Mouse (Mus musculus) spleen, adult 2 months (tissue): ENCODE results near the gene Sart3.

Experiments used
- CTCF ChIP-seq: fragments of 200-500 bp; IDR thresholded peaks from 2 replicates; pipeline ENCODE4 v1.5.1; 2011; ENCODE audit warnings: mild to moderate bottlenecking, inconsistent platforms; ENCODE audit not compliant: insufficient read depth, insufficient read length, insufficient replicate concordance; ENCODE audit errors: extremely low read depth
- POLR2A ChIP-seq: fragments of 200-500 bp; IDR thresholded peaks from 2 replicates; pipeline ENCODE4 v1.6.1; 2011; ENCODE audit warnings: low read depth, low read length, inconsistent platforms

DNA sequence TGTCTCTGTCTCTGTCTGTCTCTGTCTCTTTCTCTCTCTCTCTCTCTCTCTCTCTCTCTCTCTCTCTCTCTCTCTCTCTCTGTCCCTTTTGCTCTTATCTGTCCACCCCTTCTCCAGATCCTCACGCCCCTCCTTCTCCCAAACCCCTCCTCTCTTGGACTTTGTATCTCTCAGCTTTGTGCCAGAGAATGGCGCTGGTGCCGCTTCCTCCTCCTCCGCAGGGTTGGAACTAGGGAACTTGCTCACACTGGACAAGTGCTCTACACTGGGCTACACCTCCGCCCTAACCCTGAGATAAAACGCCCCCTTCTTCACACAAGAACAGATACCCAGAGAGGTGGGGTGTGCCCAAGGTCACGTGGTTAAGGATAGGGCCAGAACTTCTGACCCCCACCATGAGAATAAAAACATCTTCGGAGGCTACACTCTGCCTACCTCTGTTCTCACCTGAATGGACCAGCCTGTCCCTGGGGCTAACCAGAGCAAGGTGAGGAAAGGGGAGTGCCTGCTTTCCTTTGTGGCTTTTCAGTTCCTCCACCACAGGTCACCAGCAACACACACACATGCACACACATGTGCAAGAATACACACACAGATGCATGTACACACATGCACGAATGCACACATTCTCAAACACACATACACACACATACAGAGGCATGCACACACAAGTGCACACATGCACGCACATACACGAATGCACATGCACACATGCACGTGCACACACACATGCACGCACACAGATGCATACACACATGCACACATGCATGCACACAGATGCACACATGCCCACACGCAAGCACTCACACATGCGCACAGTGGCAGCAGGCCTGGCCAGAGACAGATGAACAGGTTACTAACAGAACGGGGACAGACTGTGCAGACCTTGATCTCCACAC lies 19.1 kb upstream of the Sart3 start:
- TF ChIP-seq CTCF (no peak), POLR2A (no peak)
